Mouse (Mus musculus): ENCODE measurements around the gene Znrf1. TPM values are rescaled to one million over a fixed set of nuclear protein-coding genes. Genes with fewer than 3 reads are reported as not detected.

The Znrf1 gene
- total RNA-seq, 2 experiments from 2014 or later = 57.0 to 59.8 TPM

DNA sequence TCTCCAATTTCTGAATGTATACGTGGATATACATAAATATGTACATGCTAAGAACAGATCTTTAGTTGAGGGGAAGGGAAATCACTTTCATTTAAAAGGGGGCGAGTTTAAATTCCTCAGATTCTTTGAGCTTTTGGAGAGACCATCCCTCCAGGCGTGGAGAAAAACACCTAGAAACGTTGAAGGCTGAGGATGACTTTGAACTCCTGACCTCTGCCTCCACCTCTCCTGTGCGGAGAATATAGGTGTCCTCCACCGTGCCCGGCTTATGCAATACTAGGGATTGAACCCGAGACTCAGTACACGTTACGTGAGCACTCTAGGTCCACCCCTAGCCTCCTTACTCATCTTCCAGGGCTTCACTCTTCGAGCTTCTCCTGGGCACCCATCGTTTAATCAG lies 4.7 kb upstream of the Znrf1 start:
- DNase-seq (ENCODE audit: low spot score) = no peak
- intact Hi-C loops (cut with DNase I) = no loop called here

- intact Hi-C loops (cut with DNase I) = no loop called here
- DNase-seq (ENCODE audit: low spot score) = no peak
These were observed 4.3 kb upstream of the Znrf1 start for GRCm38 (mm10) chr8:111531621-111532020.

- DNase-seq (ENCODE audit: low spot score) = no peak
- intact Hi-C loops (cut with DNase I) = no loop called here
These were observed 2.4 kb upstream of the Znrf1 start for GRCm38 (mm10) chr8:111533503-111533902.

DNA sequence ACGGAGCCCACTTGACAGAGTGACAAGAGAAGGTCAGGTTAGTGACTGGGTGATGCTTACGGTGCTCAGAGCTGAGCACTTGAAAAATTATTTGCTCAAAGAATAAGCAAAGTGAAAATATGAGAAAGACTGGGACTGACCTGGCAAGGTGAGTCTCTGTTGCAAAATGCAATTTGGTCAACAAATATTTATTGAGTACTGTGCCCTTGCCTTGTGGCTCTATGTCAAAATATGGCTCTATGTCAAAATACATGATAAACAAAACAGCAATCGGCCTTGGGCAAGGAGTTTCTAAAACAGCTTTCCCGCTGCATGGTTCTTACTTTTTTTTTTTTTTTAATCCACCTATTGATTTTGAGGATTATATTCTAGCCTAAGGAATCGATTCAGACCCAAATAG lies 406 bp upstream of the Znrf1 start:
- DNase-seq (ENCODE audit: low spot score) = no peak
- intact Hi-C loops (cut with DNase I) = loop anchor here (5.0 kb wide), 2 partner anchors 43 to 193 kb away; no protein-coding TSS in a partner anchor

DNA sequence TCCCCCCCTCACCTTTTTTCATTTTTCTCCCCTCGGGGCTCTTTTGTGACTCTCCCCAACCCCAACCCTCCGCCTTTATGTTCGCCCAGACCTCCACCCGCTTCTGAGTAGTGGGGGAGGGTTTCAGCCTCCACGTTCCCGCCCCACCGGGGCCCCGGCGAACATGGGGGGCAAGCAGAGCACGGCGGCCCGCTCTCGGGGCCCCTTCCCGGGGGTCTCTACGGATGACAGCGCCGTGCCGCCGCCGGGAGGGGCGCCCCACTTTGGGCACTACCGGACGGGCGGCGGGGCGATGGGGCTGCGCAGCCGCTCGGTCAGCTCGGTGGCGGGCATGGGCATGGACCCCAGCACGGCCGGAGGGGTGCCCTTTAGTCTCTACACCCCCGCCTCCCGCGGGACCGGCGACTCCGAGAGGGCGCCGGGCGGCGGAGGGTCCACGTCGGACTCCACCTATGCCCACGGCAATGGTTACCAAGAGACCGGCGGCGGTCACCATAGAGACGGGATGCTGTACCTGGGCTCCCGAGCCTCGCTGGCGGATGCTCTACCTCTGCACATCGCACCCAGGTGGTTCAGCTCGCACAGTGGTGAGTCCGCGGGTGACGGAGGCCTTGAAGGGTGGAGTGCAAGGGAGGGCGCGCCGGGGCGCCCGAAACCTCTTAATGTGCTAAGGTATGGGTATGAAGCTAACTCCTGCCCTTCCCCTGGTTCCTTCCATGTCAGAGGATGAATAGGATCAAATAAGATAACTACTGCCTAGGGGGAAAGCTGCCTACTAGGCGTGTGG lies 1.3 kb downstream of the Znrf1 start:
- no peak for DNase-seq (ENCODE audit: low spot score)
- intact Hi-C loops (cut with DNase I) = loop anchor here (1.0 to 5.0 kb wide), 4 partner anchors 45 to 195 kb away; no protein-coding TSS in a partner anchor

DNA sequence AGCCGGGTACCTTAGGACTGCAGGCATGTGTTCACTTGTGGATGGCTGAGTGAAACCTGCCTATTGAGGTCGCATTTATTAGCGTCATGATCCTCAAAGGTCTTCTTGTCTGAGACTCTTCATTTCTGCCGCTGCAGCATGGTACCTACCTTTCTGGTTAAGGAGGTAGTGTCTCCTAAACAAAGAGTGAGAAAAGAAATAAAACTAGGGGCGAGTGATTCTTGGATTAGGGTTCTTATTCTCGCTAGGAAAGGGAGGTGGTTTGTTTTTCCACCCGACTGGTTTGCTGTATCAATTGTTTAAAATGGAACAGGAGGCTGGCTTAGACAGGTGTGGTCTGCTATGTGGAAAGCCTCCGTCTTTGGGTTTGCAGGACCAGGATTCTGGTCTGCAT lies 1.9 kb downstream of the Znrf1 start:
- intact Hi-C loops (cut with DNase I) = loop anchor here (2.0 to 5.0 kb wide), 4 partner anchors 17 to 195 kb away; no protein-coding TSS in a partner anchor
- DNase-seq (ENCODE audit: low spot score) = no peak

DNA sequence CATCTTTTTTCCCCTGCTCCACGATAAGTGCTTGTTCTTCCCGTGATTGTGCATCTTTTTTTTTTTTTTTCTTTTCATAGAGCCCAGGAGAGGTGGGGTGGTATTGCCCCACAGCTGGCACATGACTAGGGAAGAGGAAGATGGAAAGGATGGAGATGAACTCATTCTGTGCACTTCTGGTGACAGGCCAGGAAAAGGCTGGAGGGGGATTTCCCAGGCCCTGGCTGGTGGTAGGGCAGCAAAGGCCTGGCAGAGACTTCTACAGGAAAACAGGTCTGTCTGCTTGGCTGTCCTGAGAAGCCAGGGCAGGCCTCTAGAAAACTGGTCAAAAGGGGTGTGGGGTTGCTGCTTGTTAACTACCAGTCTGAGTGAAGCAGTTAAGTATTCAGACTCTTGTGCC lies 2.3 kb downstream of the Znrf1 start:
- intact Hi-C loops (cut with DNase I) = loop anchor here (2.0 to 5.0 kb wide), 3 partner anchors 17 to 196 kb away; no protein-coding TSS in a partner anchor
- no peak for DNase-seq (ENCODE audit: low spot score)

- no peak for DNase-seq (ENCODE audit: low spot score)
- intact Hi-C loops (cut with DNase I) = loop anchor here (2.0 to 5.0 kb wide), 3 partner anchors 15 to 197 kb away; no protein-coding TSS in a partner anchor
These were observed 3.7 kb downstream of the Znrf1 start for GRCm38 (mm10) chr8:111539422-111540076.

- DNase-seq (ENCODE audit: low spot score) = no peak
- intact Hi-C loops (cut with DNase I) = no loop called here
These were observed 7.9 kb downstream of the Znrf1 start for GRCm38 (mm10) chr8:111543712-111544380.

DNA sequence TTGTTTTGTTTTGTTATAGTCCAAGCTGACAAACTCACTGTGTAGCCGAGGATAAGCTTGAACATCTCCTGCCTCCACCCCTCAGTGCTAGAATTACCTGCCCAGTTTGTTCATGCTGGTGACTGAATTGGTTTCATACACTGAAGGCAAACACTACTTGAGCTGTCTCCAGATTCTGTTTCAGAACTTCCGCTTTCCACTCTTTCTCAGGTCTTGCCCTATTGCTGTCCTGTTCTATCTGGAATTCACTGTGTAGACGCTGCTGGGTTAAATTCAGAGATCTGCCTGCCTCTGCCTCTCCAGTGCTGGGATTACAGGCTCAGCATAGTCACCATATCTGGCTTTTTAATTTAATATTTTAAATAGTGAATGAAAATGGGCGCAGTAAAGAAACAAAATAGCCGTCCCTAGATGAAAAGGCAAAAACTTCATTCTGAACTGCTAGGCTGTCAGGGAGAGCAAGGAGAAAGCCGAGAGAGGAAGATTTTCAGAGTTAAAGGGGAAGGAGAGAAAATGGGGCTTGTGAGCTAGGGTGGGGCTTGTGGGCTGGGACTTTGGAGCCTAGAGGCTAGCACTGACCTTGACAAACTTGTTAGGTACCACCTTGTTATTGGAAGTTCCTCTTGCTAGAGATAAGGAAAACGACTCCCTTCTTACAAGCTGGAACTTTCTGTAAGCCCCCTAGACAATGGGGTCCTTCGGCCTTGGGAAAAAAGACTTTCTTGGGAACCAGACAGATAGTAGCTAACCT lies 9.7 kb downstream of the Znrf1 start:
- intact Hi-C loops (cut with DNase I) = no loop called here

GRCm38 (mm10) chr8:111547144-111547543 lies 11.2 kb downstream of the Znrf1 start:
- intact Hi-C loops (cut with DNase I) = no loop called here
- DNase-seq (ENCODE audit: low spot score) = no peak

More for the DNA sequence above, 9.7 kb downstream of the Znrf1 start:
- no peak for DNase-seq (ENCODE audit: low spot score)

GRCm38 (mm10) chr8:111548201-111548600 lies 12.3 kb downstream of the Znrf1 start:
- DNase-seq (ENCODE audit: low spot score) = no peak
- intact Hi-C loops (cut with DNase I) = loop anchor here (2.0 kb wide), 1 partner anchor 49 kb away; no protein-coding TSS in a partner anchor

DNA sequence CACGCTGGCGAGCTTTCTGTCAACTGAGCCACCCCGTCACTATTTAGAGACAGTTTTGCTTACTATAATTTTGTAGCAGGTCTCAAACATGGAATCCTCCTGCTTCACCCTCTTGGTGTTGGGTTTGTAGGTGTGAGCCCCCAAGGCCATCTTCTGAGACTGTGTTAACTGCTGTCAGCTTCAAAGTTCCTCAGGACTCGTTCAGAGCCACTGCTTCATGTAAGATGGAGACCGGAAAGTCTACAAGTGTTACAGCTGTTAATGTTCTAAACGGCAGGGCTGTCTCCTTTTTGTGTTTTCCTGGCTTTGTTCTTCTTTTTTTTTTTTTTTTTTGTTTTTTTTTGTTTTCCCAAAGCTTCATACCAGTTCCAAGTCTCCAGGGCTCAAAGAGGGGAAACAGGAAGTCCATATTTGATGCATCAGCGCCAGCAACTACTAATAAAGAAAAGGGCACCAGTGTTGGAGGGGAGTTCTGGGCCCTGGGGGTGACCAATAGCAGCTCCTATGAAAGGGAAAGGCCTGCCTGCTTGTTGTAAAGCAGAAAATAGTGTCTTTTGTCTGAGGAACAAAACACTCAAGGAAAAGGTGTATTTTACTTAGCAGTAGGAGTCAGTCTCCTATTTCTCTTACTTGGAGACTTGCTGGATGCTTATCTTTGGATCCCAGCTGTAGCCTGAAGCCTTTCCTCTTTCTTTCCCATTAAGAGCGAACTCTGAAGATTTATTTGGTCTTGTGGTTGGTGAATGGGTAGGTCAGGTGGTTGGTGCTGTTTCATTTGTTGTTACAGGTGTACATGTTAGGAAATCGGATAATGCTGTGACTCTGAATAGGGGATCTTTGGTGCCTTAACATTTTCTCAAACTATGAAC lies 14.3 kb downstream of the Znrf1 start:
- DNase-seq (ENCODE audit: low spot score) = peak; percentile 17
- intact Hi-C loops (cut with DNase I) = no loop called here

DNA sequence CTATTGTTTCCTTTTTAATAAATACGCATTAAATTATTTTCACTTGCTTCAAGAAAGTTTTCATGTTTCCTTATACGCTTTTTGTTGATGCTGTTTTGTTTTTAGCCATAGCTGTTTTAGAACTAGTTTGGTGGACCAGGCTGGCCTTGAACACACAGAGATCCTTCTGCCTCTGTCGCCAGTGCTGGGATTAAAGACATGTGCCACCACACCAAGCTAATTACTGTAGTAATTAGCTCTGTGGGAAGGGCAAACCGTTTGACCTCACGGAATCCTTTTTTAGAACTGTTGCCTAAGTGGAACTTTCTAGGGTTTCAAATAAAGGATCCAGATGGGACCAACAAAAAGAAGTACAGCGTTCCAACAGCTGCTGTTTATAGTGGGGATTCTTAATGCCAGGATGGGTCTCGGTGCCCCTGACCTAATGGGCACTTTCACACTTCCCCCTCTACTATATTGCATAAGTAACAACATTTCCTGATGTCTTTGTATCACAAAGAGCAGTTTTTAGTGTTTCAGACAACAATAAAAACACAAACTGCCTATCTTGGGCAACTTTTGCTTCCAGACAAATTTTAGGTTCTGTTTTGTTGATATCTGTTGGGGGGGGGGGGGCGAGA lies 15.7 kb downstream of the Znrf1 start:
- no peak for DNase-seq (ENCODE audit: low spot score)
- intact Hi-C loops (cut with DNase I) = no loop called here

GRCm38 (mm10) chr8:111561824-111562223 lies 25.9 kb downstream of the Znrf1 start:
- intact Hi-C loops (cut with DNase I) = no loop called here
- DNase-seq (ENCODE audit: low spot score) = peak; percentile 29

DNA sequence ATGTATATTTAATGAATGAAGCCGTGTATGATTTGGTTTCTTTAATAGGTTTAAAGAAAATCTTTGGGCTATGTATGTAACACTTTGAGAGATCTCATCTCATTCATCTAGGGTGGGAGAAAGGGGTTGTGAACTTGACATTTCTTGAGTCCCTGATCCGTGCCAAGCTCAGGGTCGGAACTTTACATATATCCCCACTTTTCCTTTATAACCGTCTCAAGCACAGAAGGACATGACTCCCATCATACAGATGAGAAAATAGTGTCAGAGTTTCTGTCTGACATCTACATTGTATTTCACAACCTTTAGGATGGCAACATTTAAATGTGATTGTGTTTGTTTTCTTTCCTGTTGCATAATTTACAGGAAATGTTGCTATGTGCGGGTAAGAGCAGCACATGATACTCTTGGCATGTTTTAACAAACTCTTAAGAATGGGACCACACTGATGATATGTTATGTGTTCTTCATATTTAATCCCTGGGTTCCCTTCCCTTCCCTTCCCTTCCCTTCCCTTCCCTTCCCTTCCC lies 26.4 kb downstream of the Znrf1 start:
- no peak for DNase-seq (ENCODE audit: low spot score)
- intact Hi-C loops (cut with DNase I) = no loop called here

DNA sequence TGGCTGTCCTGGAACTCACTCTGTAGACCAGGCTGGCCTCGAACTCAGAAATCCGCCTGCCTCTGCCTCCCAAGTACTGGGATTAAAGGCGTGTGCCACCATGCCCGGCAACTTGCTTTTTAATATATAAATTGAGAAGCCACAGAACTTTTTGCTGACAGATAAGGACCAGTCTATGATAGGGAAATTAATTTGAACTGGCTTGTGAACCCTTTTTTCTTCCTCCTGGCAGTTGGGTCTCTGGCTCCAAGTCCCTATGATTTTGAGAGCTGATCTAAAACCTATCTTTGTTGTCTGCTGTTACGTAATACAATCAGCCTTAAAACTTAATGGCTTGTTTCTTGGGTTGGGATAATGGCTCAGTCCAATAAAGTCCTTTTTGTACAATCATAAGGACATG lies 27.2 kb downstream of the Znrf1 start:
- intact Hi-C loops (cut with DNase I) = no loop called here
- no peak for DNase-seq (ENCODE audit: low spot score)

GRCm38 (mm10) chr8:111563687-111564086 lies 27.8 kb downstream of the Znrf1 start:
- intact Hi-C loops (cut with DNase I) = no loop called here
- no peak for DNase-seq (ENCODE audit: low spot score)
